Mouse (Mus musculus): ENCODE data around the gene Ypel3.

GRCm38 (mm10) chr7:126801057-126801422 is 24.3 kb downstream of the Ypel3 start:
- no peak for TF ChIP-seq CTCF (conservative IDR thresholded peaks at IDR 0.05; ENCODE audit: low read length)
- no peak for TF ChIP-seq NANOG (IDR thresholded peaks at IDR 0.05; ENCODE audit: borderline replicate concordance, low read length)
